Mouse (Mus musculus) kidney, postnatal 14 days (tissue): ENCODE results near the gene Atxn7l1.
A peak's percentile ranks its signal among the peaks of the same experiment; 100 is the strongest.

ENCODE experiments used
- DNase-seq: peaks from one replicate; pipeline ENCODE4 v3.0.0; 2022; ENCODE audit warnings: mixed read lengths

Gene Atxn7l1

DNA sequence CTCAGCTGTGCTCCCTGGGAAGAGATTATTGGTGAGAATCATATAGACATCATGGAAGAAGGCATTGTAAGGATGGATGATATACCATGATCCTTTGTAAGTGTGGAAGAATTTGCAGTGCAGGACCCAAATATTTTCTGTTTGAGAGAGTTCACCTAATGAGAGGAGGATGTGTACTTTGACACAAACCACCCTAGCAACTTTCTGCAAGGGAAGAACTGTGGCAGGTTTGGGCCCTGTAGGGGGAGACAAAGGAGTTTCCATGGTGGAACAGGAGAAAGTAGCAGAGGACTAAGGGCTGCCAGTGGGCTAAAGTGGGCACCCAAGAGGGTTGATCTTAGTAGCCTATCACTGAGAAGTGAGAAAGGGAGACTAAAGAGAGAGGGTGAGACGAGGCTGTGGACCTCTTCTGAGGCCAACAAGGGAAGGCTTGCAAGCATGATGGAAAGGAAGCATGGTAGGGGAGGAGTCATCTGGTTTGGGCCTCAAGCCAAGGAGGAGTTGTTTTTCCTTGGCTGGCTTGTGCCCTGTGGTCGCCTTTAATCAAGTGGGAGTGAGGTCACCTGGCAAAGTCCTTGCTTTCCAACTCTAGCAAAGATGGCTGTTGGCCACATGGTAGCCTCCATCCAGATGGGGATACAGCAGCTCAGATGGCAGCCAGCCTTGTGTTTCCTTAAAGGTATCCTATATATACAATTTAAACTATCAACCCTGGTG is 243.5 kb downstream of the Atxn7l1 start:
- DNase-seq, result no peak

DNA sequence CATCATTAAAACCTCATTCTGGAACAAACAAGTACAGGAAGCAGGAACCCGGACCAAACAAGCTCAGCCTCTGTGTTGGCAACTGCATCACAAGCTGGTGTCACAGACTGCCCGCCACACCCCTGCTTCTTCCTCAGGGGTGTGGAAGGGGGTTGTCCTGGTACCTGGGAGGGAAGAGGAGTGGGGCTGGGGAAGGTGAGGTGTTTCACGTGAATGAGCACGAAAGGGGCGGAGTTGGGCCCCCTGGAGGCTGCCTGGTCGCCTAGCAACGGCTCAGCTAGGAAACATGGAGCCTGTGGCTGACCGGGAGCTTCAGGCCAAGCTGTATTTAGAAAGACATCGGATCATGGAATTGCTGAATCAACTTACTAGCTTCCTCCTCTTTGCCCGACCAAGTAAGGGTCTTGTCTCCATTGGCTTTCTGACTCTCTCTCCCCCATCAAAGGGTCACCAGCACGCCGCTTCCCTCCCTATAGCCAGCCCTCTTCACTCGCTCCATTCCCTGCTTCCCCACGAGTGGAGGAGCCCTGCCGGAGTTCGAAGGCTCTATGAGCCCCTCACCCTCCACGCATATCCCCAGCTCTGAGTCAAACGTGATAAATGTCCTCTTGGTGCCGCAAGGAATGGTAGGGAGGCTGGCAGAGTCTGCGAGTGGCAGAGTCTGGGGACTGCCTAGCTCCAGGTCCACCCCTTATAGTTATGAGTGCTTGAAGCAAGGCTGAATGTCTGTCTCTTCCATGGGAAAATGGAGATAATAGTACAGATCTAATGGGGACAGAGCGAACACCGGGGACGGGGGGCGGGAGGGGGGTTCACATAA is 247.5 kb downstream of the Atxn7l1 start, which contains the start of gene Efcab10:
TSS of gene Efcab10 (plus strand) at position 51 of the 820 bp plus-strand sequence.
- peak; percentile 42 for DNase-seq

DNA sequence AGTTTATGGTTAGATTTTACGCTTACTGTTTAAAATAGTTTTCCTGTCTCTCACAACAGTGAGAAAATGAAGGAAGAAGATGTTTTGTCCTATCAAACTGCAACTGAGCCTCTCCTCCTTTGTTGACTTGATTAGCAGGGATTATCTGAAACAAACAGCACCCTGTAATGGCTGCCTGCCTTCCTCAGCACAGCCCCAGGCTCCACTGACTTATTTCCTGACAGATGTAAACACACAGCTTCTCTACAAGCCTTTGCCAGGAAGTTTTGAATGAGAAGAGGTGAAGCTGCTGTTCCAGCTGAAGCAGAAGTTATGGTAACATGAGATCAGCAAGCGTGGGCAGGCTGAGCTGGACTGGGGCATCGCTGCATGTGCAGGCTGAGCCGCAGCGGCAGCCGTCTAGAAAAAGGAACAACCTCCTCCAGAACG is 255.8 kb downstream of the Atxn7l1 start:
- DNase-seq, result no peak

DNA sequence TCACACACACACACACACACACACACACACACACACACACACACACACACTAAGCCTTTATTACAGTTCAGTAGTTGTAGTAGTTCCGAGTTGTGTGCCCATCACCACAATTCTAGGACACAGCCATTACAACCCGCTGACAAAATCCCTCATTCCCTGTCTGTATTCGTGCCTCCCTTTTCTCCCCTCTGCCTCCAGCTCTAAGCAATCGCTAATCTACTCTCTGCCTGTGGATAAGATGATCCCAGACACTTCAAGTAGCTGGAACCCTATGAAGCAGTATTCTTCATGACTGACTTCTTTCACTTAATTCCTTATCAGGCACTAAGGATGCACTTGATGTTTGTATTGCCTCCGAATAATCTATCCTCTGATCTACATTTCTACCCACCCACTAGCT is 257.5 kb downstream of the Atxn7l1 start:
- DNase-seq, result no peak

DNA sequence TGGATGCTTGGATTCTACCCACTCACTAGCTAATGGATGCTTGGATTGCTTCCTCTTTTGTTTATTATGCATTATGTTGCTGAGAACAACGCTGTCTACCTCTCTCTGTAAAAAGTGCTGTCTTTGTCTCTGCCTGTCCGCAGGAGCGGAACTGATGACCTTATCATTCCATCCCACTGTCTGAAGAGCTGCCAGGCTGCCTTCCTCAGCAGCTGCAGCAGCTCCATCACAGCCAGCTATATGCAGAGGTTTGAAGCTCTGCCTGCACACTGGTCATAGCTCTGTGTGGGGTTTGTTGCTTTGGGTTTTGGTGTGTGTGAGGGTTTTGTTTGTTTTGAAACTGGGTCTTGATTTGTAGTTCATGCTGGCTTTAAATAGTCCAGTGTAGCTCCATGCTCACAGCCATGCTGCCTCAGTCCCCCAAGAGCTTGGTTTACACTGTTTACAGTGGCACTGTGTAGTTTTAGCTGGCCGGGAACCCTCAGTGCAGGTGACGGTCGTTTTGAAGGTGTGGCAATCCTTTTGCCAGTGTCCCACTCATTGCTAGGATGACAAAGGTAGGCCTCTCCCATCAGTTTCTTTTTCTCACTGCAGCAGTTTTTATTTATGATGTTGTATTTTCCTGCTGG is 258.0 kb downstream of the Atxn7l1 start:
- no peak for DNase-seq

DNA sequence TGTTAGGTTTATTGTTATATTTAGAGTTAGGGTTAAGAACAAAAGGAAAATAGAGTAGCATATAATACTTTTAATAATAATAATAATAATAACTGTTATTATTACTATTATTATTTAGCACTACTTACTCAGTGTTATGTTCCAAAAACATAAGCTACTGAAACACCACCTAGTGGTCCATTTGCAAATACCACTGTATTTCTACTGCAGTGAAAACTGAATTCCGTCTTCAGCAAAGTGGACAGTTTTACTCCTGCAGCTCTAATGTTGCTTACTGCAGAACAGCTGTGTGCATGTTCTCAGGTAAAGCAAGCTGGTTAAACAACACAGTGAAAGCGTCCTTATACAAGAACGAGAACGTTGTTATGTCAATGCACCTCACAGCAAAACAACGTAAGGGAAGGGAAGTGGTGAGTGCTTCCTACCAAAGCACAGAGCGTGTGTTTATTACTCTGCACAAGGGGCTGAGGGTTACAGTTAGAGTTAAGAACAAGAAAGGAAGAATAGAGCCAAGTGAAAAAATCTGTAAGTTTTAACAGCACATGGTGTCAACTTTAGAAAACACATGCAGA is 264.2 kb downstream of the Atxn7l1 start:
- DNase-seq, result no peak
